Mouse (Mus musculus): ENCODE measurements around the gene Clic4. TPM values are rescaled to one million over a fixed set of nuclear protein-coding genes. Genes with fewer than 3 reads are reported as not detected.
"Not testable (repeated sequence)": the region's sequence is repeated elsewhere in the genome, so short reads cannot be mapped to it uniquely, and the experiment has no call there.

Clic4 gene
- polyA plus RNA-seq, 1 experiment from 2014 or later = 146 TPM

GRCm38 (mm10) chr4:135197857-135198256 lies 74.8 kb downstream of the Clic4 start:
- Histone ChIP-seq H3K27ac (no peak overlapping the region), H3K4me1 (peaks cover 10% of the 10 kb centered on the region), H3K4me3 (no peak overlapping the region), H3K36me3 (no peaks in the 10 kb centered on the region), H3K27me3 (peaks cover 19% of the 10 kb centered on the region; the same call in 1 of the 2 replicates), H3K9me3 (peaks cover 9% of the 10 kb centered on the region; the same call in 1 of the 2 replicates), H3K9ac (no peak overlapping the region), H3K4me2 (replicated peaks) (no peak overlapping the region)
- 68% methylated on average over 8 of the region's 8 CpGs for WGBS
- ATAC-seq (ENCODE audit: low FRiP score, low read depth) = no peak

GRCm38 (mm10) chr4:135192841-135193240 lies 79.8 kb downstream of the Clic4 start:
- no peak overlapping the region for H3K27ac ChIP-seq
- H3K36me3 ChIP-seq = no peaks in the 10 kb centered on the region
- peaks cover 16% of the 10 kb centered on the region; the same call in 1 of the 2 replicates for H3K27me3 ChIP-seq
- H3K4me2 ChIP-seq (replicated peaks) = no peak overlapping the region
- peaks cover 9% of the 10 kb centered on the region; the same call in 1 of the 2 replicates for H3K9me3 ChIP-seq
- 54% methylated on average over 5 of the region's 5 CpGs for WGBS
- no peak overlapping the region for H3K4me3 ChIP-seq
- H3K9ac ChIP-seq = no peak overlapping the region
- ATAC-seq (ENCODE audit: low FRiP score, low read depth) = no peak
- peaks cover 6% of the 10 kb centered on the region for H3K4me1 ChIP-seq

GRCm38 (mm10) chr4:135191604-135192003 lies 81.0 kb downstream of the Clic4 start:
- no peak overlapping the region for H3K9ac ChIP-seq
- no peak overlapping the region for H3K4me2 ChIP-seq (replicated peaks)
- peaks cover 9% of the 10 kb centered on the region; the same call in 1 of the 2 replicates for H3K9me3 ChIP-seq
- H3K27me3 ChIP-seq = peaks cover 13% of the 10 kb centered on the region; the same call in 1 of the 2 replicates
- 85% methylated on average over 11 of the region's 11 CpGs for WGBS
- no peaks in the 10 kb centered on the region for H3K4me1 ChIP-seq
- H3K27ac ChIP-seq = no peak overlapping the region
- H3K36me3 ChIP-seq = no peaks in the 10 kb centered on the region
- no peak overlapping the region for H3K4me3 ChIP-seq
- no peak for ATAC-seq (ENCODE audit: low FRiP score, low read depth)

GRCm38 (mm10) chr4:135191185-135191584 lies 81.4 kb downstream of the Clic4 start:
- Histone ChIP-seq H3K4me3 (no peak overlapping the region), H3K9ac (no peak overlapping the region), H3K27me3 (peaks cover 13% of the 10 kb centered on the region; the same call in 1 of the 2 replicates), H3K27ac (no peak overlapping the region), H3K36me3 (no peaks in the 10 kb centered on the region), H3K4me1 (no peaks in the 10 kb centered on the region), H3K4me2 (replicated peaks) (no peak overlapping the region), H3K9me3 (peaks cover 9% of the 10 kb centered on the region; the same call in 1 of the 2 replicates)
- WGBS = 61% methylated on average over 1 of the region's 1 CpGs
- no peak for ATAC-seq (ENCODE audit: low FRiP score, low read depth)

- Histone ChIP-seq H3K9me3 (peaks cover 6% of the 10 kb centered on the region; the same call in 1 of the 2 replicates), H3K4me1 (no peaks in the 10 kb centered on the region), H3K36me3 (no peaks in the 10 kb centered on the region), H3K4me3 (no peak overlapping the region), H3K9ac (no peak overlapping the region), H3K4me2 (replicated peaks) (no peak overlapping the region), H3K27me3 (peaks cover 13% of the 10 kb centered on the region; the same call in 1 of the 2 replicates), H3K27ac (no peak overlapping the region)
- 95% methylated on average over 1 of the region's 1 CpGs for WGBS
- ATAC-seq (ENCODE audit: low FRiP score, low read depth) = no peak
Observed at GRCm38 (mm10) chr4:135190364-135190763, 82.2 kb downstream of the Clic4 start.

GRCm38 (mm10) chr4:135189452-135190008 lies 83.1 kb downstream of the Clic4 start:
- no peak overlapping the region for H3K9ac ChIP-seq
- H3K27ac ChIP-seq = no peak overlapping the region
- no peak overlapping the region for H3K4me3 ChIP-seq
- no peak overlapping the region for H3K4me2 ChIP-seq (replicated peaks)
- WGBS = 80% methylated on average over 12 of the region's 12 CpGs
- H3K9me3 ChIP-seq = no peaks in the 10 kb centered on the region
- ATAC-seq (ENCODE audit: low FRiP score, low read depth) = no peak
- no peaks in the 10 kb centered on the region for H3K36me3 ChIP-seq
- H3K4me1 ChIP-seq = no peaks in the 10 kb centered on the region
- peaks cover 13% of the 10 kb centered on the region; the same call in 1 of the 2 replicates for H3K27me3 ChIP-seq

GRCm38 (mm10) chr4:135184277-135184676 lies 88.3 kb downstream of the Clic4 start:
- peaks cover 11% of the 10 kb centered on the region for H3K4me1 ChIP-seq
- H3K9ac ChIP-seq; H3K36me3 ChIP-seq; ATAC-seq (ENCODE audit: low FRiP score, low read depth); H3K27ac ChIP-seq; H3K27me3 ChIP-seq; H3K4me2 ChIP-seq (replicated peaks); H3K9me3 ChIP-seq; H3K4me3 ChIP-seq: not testable (repeated sequence)
- WGBS = 95% methylated on average over 8 of the region's 13 CpGs

- 87% methylated on average over 4 of the region's 4 CpGs for WGBS
- no peak overlapping the region for H3K9ac ChIP-seq
- H3K36me3 ChIP-seq = no peaks in the 10 kb centered on the region
- H3K27ac ChIP-seq = no peak overlapping the region
- peaks cover 18% of the 10 kb centered on the region for H3K4me1 ChIP-seq
- ATAC-seq (ENCODE audit: low FRiP score, low read depth) = no peak
- H3K4me2 ChIP-seq (replicated peaks) = no peak overlapping the region
- H3K9me3 ChIP-seq = no peaks in the 10 kb centered on the region
- H3K27me3 ChIP-seq = peaks cover 19% of the 10 kb centered on the region
- H3K4me3 ChIP-seq = no peak overlapping the region
Observed at GRCm38 (mm10) chr4:135181819-135182218, 90.8 kb downstream of the Clic4 start.

GRCm38 (mm10) chr4:135179077-135179481 lies 93.5 kb downstream of the Clic4 start:
- Histone ChIP-seq H3K27ac (peak overlapping the region; percentile 40; the same call in 1 of the 2 replicates), H3K27me3 (peaks cover 45% of the 10 kb centered on the region), H3K4me1 (peaks cover 36% of the 10 kb centered on the region), H3K9me3 (no peaks in the 10 kb centered on the region), H3K9ac (no peak overlapping the region), H3K4me3 (no peak overlapping the region), H3K4me2 (replicated peaks) (0 out of 2 replicates have a peak overlapping the region, but pooled peaks have one; percentile 7), H3K36me3 (no peaks in the 10 kb centered on the region)
- ATAC-seq (ENCODE audit: low FRiP score, low read depth) = no peak
- WGBS = 23% methylated on average over 5 of the region's 5 CpGs

- H3K27me3 ChIP-seq = peaks cover 60% of the 10 kb centered on the region
Observed at GRCm38 (mm10) chr4:135177568-135177967, 95.0 kb downstream of the Clic4 start.

GRCm38 (mm10) chr4:135175406-135176120 lies 97.1 kb downstream of the Clic4 start:
- Histone ChIP-seq H3K36me3 (no peaks in the 10 kb centered on the region; the same call in 1 of the 2 replicates), H3K4me3 (peak overlapping the region; percentile 22), H3K27ac (no peak overlapping the region), H3K4me2 (replicated peaks) (peak overlapping the region; percentile 58), H3K27me3 (peaks cover 76% of the 10 kb centered on the region), H3K9ac (peak overlapping the region; percentile 56), H3K9me3 (no peaks in the 10 kb centered on the region), H3K4me1 (peaks cover 53% of the 10 kb centered on the region)
- no peak for ATAC-seq (ENCODE audit: low FRiP score, low read depth)
- 8% methylated on average over 38 of the region's 38 CpGs for WGBS

More at GRCm38 (mm10) chr4:135177568-135177967, 95.0 kb downstream of the Clic4 start:
- Histone ChIP-seq H3K9ac (no peak overlapping the region), H3K4me2 (replicated peaks) (no peak overlapping the region), H3K4me3 (no peak overlapping the region), H3K4me1 (peaks cover 48% of the 10 kb centered on the region), H3K27ac (no peak overlapping the region), H3K36me3 (no peaks in the 10 kb centered on the region), H3K9me3 (no peaks in the 10 kb centered on the region)
- no peak for ATAC-seq (ENCODE audit: low FRiP score, low read depth)

GRCm38 (mm10) chr4:135171304-135171875 lies 101.2 kb downstream of the Clic4 start:
- no peak for ATAC-seq (ENCODE audit: low FRiP score, low read depth)
- no peaks in the 10 kb centered on the region; the same call in 1 of the 2 replicates for H3K36me3 ChIP-seq
- H3K4me1 ChIP-seq = peaks cover 66% of the 10 kb centered on the region
- 41% methylated on average over 12 of the region's 12 CpGs for WGBS
- no peak overlapping the region for H3K9ac ChIP-seq
- H3K27ac ChIP-seq = no peak overlapping the region
- no peak overlapping the region for H3K4me3 ChIP-seq
- H3K27me3 ChIP-seq = peaks cover 95% of the 10 kb centered on the region
- no peaks in the 10 kb centered on the region for H3K9me3 ChIP-seq
- H3K4me2 ChIP-seq (replicated peaks) = no peak overlapping the region

Measured in limb, embryonic 13.5 days (tissue).